Mouse (Mus musculus) cerebral cortex, adult 2 months (tissue): ENCODE results near the gene Fam178b.

Source experiments
- WGBS: fragments of 180-500 bp; shearing (Covaris S2); methylation state at CpG from one replicate; pipeline ENCODE4 v1.1.7; 2018; 5-methylcytosine and 5-hydroxymethylcytosine counted together

The Fam178b gene

DNA sequence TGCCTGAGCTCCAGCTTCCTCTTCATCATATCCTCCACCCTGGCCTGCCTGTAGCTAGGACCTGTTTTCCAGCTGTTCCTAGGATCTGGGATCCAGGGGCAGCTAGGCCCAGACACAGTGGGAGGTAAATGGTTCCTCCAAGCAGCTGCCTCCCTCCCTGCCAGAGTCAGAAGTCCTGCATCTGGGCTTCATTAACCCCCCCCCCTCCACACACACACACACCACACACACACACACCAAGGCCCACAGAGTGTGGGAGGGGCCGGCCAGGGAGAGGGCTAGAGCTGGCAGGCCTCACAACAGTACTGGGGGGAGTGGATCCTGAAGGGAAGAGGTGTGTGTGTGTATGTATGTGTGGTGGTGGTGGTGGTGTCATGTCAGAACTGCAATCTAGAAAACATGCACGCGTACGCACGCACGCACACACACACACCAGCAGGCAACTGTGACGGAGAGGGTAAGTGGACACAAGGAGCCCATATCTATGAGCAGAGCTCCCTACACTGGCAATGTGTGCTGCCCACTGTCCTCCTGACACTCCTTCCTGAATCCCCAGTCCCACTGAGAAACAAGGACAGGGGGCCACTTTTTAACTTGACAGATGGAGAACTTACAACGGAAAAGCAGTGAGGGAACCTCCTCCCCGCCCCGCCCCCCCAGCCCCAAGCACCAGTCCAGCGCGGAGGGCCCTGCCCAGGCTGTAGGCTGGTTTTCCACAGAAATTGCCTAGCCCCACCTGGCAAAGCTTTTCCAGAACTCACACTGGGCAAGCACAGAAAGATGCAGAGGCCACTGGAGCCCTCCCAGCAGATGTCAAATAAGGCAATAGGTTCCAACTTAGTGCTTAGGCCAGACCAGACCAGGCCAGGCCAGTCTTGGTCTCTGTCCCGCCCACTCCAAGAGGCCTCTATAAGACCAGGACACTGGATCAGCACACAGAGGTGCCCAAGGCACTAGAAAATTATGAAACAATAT lies 94.2 kb downstream of the Fam178b start:
- 79% methylated on average over 13 of the region's 13 CpGs for WGBS

DNA sequence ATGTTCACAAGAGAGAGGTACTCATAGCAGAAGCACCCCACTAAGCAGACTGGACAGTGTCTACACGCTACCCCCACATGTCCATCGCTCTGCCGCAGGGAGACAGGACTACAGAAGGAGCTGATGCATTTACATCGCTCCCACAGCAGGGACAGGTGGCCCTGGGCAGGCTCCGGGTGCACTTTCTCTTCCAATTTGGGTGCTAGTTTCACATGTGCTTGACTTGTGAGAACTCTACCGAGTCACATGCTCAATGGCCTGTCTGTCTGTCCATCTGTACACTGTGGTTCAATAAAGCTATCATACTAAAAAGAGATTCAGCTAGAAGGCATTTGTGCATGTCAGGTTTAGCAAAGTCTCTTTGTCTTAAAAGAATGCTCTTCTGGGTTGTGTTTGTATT lies 95.1 kb downstream of the Fam178b start:
- 89% methylated on average over 6 of the region's 6 CpGs for WGBS

DNA sequence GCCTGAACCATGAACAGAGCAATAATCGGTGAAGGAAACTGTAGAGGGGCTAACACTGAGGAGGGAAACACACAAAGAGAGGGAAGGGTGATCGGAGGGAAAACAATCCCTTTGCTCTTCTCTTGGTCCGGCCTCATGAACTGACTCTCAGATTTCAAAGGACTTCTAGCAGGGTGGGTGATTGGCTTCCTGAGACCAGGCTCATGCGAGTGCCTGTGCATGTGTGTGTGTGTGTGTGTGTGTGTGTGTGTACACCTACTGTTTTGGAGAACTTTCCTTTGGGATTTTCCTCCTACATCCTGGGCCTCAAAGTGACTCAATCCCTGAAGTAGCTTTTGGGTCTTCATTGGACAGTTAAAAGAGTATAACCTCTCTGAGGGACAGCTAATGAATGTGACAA lies 96.7 kb downstream of the Fam178b start:
- WGBS = 86% methylated on average over 4 of the region's 4 CpGs

DNA sequence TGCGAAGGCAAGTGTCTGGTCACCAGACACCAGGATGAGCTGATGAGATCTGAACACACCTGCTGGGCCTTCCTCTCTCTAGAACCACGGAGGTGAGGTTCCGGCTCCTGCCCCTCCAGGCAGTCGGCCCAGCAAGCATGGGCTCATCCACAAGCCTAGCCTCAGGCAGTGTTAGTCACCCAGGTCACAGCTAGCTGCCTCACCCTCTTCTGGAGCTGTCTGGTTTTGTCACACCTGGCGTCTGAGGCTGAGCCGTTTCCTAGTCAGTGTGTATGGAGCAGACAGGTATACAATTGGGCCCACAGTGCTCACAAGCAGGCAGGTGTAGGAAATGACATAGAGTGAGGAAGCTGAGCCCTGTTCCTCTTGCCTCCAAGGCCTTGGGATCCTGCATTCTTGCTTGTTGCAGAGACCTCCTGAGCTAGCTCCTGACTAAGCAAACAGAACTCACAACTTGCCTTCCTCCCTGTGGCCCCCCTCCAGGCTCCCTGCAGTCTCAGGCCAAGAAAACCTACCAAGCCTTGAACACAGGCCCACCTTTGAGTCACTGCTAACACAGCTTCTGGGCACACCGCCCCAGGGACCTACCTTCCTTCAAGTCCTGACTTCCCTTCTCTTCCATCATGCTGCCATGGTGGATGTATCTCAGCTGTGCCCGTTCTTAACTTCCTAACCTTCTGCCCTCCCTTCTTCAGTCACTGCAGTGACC lies 99.4 kb downstream of the Fam178b start:
- WGBS = 92% methylated on average over 8 of the region's 8 CpGs

DNA sequence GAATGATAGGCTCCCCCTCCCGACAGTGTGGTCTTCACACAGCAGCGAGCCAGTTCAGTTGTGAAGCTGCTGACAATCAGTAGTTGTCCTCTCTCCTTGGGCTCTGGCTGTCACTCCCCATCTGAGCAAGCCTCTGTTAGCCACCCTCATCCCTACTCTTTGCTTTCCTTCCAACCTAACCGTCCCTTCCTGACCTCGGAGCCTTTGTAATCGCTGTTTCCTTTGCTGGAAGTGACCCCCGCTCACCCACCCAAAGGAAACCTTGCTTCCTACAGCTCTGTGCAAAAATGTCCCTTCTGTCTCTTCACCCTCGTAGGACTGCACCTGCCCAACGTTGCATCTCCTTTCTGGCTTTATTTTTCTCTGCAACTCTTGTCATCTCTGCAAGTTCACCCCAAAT lies 100.8 kb downstream of the Fam178b start:
- WGBS = 76% methylated on average over 8 of the region's 8 CpGs

DNA sequence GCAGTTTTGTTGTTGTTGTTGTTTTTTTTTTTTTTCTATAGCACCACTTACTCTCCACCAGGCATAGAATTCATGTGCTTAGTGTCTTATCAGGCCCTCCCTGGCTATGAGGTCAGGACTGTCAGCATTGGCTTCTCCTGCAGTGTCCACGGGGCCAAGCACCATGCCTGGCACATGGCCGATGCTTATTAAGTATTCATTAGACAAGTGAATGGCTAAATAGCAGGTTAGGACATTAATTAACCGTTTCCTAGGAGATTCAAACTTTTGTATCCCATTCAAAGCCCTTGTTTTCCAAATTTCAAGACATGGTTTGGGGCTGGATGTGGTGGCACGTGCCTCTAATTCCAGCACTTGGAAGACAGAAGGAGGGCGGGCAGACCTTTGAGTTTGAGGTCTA lies 101.7 kb downstream of the Fam178b start:
- 70% methylated on average over 5 of the region's 5 CpGs for WGBS

DNA sequence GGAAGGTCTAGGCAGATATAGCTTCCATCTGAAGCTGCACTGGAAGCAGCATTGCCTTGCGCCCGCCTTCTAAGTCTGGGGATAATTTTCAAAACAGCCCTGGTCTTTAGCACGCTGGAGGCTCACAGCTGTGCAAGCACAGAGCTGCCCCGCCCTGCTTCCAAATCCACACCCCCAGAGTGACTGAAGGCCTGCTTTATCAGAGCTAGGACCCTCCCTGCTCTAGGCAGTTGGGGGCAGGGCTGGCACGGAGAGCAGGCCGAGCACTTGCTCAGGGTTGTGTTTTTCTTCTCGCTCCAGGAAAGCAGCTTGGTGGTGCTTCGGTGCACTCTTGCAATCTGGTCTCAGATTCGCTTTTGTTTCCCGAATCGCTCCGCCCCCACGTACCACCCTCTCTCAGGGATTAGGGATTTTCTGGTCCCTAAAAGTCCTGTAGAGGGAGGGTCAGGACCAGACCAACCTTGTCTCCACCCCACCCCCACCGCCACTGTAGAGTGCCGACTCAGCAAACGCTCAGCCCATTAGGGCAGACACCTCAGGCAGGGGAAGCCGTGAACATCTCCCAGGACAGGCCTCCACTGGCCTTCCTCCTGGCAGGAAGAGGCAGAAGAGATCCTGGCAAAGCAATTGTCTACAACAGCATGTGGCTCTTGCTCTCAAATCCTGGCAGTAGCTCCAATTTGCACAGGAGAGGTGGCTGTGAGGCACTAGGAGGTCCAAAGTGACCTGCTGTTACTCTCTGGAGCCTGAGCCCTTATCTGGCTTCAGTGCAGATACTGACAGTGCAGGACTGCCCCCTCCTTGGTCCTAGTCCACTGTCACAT lies 102.4 kb downstream of the Fam178b start:
- WGBS = 5% methylated on average over 17 of the region's 17 CpGs

DNA sequence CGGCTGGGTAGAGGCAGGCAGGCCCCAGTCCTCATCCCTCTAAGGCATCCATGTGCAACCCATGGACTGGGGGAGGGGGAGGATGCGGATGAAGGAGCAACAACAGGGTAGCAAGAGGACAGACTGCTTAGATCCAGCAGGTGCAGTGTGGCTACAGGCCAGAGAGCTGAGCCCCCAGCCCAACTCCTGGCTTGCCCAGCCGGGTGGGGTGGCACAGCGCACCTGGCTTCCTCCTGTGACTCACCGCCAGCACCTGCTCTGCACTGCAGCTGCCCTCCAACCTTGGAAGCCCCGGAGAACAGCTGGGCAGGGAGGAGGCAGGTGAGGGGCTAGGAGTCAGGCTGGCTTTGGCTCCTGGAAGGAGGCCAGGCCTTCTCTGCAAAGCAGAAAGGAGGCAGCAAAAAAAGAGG lies 103.0 kb downstream of the Fam178b start:
- WGBS = 48% methylated on average over 6 of the region's 6 CpGs

DNA sequence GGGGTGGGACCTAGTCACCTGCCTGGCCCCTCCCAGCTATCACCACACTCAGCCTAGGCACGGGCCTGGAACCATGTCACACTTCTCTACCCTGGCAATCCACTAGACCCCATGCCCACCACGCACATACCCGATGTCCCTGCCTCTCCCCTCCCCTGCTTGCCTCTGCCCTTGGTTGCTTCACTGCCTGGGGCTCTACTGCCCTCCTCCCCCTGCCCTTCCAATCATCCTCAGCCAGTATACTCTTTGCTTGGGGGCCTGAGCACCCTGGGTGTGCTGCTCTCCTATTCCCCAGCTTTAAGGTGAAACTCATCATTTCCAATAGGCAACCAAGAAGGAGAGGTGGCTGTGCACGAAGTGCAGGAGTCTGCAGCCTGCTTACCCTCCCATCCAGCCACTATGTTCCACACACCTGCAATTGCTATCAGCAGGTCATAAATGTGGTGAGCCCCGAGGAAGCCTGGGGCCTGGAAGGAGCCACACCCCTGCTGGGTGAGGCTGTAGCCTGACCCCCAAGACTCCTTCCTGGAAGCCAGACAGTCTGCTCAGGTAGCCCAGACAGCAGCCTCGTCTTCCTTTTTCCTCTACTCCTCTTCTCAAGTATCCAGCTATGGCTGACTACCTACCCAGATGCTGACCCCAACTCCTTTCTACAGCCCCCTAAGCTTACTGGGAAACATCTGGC lies 105.8 kb downstream of the Fam178b start:
- 89% methylated on average over 6 of the region's 6 CpGs for WGBS

DNA sequence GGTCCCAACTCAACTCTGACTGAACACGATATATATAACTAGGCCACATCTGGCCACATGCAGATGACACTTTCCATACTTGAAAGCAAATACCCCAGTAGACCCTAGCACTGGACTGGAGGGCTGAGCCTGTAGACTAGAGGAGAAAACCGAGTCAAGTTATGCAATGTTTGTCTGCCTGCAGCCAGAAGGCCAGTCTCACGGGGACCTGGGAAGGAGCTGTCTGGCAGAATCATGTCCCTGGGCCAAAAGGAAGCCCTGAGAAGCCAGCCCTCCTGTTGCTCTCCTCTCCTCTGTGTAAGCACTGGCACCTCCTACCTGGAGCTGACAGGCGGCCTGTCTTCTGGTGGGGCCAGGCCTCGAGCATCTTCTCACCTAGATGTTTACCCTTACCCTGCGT lies 107.6 kb downstream of the Fam178b start:
- WGBS = 85% methylated on average over 6 of the region's 6 CpGs

DNA sequence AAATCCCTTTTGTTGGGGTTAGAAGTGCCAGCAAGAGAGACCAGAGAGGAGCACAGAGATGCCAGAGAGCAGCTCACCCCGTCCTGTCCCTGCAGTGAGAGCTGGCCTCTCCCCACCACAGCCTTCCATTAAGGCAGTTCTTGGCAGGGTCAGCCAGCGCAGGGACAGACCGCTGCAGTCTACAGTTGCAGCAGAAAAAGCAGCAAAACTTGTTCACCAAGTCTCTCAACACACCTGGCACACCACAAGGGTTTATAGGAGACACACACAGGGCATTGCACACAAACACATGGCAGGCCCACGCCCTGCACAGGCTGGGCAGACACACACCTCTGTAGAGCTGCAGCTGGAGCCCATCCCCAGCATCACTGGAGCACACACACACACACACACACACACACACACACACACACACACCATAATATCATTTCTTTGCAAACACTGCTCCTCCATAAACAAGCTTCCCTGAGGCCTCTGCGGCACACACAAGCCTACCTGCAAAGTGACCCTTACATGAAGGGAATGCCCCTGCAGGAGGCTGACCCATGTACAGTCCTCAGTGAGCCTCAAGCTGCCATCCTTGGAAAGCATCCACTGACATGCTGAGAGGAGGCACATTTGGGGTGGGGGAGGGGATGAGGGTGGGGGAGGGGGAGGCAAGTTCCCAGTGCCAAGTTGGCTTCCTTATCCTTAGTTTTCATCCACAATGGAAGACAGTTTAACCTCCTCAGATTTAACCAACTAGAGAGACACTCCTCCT lies 108.6 kb downstream of the Fam178b start:
- WGBS = 86% methylated on average over 5 of the region's 5 CpGs

DNA sequence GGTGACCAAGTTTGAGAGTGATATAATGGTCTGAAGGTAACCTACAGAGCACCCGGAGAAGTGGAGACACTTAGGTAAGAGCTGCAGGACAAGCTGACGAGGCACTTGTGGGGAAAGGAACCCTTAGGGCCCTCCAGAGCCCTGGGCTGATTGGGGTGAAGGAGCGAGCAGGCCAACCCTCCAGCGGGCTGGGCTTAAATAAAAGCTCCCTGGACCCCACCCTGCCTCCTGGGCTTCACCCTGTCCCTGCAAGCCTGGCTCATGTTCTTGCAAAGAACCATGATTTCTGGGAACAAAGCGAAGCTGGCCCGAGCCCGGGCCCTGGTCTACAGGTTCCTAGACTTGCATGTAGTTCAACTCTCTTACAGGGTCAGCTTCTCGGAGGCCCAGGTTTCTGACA lies 109.5 kb downstream of the Fam178b start:
- WGBS = 89% methylated on average over 8 of the region's 8 CpGs

DNA sequence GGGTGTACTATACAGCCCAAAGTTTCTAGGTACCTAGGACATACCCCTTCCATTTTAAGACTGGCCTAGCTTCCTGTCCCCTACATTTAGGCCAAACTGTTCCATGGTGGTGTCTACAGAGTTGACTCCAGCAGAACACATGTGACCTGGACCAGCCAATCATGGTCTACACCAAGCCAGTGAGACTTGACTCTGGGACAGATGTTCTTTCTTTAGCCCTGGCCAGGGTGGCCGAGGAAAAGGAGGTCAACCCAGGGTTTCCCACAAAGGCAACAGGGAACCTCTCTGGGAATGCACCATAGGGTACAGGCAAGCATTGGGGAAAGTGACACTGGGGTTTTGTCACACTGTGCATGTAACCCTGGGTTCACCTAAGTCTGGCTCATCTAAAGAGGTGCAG lies 110.3 kb downstream of the Fam178b start:
- WGBS = 71% methylated on average over 1 of the region's 1 CpGs

DNA sequence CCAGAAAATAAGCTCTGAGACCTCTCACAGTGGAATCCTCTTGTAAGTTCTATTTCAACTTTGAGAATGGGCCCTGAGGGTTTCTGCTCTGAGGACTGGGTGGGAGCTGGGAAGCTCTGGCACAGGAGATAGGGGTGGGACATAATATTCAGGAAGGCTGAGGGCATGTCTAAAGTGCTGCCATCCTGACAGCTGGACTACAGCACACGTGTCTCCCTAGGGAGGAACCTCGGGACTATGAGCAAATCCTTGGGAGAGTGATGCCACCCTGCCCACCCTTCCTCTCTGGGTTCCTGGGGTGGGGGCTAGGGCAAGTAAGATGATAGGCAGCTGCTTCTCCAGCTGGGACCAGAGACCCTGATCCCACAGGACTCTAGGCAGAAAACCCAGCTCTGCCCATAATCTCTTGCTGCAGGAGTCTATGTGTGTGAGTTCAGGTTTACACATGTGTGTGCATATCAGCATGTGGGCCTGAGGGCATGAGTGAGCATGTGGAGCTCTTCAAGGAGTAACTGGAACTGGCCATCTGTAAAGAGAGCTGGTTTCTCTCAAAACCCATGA lies 110.8 kb downstream of the Fam178b start:
- WGBS = 79% methylated on average over 2 of the region's 2 CpGs

DNA sequence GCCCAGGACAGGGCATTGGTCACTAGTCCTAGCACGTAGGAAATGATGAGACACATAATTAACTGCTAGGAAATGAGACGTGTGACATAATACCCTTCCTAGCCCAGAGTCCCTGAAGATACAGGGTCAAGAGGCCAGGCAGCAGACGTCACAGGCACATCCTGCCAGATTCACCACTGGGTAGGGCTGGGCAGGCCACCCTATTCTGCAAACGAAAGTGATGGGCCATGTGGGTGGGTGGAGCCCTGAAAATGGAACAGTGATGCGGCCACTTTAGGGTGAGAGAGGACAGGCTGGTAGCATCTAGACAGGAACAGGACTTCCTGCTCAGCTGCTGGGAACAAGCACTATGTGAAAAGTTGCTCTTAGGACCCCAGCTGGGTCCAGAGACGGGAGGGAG lies 111.4 kb downstream of the Fam178b start:
- WGBS = 70% methylated on average over 6 of the region's 6 CpGs

DNA sequence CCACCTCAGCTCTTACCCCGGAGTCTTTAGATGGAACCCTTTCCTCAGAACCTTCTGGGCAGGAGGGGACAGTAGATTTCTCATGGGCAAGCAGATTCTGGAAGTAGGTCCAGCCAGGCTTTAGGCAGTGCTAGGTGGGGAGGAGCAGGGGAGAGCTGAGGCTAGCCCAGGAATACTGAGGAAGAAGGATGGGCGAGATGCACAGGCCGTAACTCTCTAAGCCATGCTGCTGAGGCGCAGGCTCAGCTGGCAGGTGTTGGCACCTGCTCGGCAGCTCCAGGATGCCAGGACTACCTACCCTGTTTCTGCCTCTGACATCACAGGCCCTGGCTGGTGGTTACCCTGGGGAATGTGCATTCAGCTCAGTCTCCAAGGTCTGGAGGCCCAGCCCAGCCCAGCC lies 112.7 kb downstream of the Fam178b start:
- WGBS = 91% methylated on average over 5 of the region's 5 CpGs

DNA sequence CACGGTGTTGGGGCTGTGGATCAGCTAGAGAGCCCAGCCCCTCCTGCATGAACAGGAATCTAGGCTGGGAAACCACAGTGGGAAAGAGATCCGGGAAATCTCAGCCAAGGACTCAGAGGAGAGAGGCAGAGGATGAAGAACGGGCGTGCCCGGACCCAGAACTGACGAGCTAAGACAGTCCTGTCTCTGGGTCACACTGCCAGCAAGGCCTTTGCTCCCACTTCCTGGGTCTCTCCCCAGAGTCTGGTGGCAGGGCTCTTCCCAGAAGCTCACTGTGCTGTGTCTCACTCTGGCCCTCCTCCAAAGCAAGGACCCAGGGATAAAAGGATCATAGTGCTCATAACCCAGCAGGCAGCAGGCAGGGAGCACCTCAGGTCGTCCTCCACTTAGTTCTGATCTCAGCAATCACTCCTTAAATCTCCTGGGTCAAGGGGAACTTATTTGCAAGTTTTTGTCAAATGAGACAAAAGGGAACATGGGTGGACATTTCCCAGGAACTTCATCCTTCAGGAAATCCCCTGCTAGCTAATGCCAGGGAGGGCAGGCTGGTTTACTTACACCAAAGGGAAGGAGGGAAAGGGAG lies 113.2 kb downstream of the Fam178b start:
- 59% methylated on average over 7 of the region's 7 CpGs for WGBS

DNA sequence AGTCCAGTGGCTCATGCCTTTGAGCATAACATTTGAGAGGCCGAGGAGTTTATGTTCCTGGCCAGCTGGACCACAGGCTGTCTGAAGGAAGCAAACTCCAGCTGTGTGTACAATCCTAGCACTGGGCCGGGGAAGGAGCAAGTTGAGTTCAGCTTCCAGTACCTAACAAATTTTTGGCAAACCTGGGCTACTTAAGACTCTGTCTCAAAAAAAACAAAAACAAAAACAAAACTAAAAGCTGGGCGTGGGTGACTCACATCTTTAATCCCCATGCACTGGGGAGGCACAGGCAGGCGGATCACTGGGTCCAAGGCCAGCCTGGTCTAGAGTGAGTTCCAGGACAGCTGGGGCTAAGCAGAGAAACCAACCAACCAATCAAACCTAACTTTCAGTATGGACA lies 114.2 kb downstream of the Fam178b start:
- WGBS = 74% methylated on average over 4 of the region's 4 CpGs

DNA sequence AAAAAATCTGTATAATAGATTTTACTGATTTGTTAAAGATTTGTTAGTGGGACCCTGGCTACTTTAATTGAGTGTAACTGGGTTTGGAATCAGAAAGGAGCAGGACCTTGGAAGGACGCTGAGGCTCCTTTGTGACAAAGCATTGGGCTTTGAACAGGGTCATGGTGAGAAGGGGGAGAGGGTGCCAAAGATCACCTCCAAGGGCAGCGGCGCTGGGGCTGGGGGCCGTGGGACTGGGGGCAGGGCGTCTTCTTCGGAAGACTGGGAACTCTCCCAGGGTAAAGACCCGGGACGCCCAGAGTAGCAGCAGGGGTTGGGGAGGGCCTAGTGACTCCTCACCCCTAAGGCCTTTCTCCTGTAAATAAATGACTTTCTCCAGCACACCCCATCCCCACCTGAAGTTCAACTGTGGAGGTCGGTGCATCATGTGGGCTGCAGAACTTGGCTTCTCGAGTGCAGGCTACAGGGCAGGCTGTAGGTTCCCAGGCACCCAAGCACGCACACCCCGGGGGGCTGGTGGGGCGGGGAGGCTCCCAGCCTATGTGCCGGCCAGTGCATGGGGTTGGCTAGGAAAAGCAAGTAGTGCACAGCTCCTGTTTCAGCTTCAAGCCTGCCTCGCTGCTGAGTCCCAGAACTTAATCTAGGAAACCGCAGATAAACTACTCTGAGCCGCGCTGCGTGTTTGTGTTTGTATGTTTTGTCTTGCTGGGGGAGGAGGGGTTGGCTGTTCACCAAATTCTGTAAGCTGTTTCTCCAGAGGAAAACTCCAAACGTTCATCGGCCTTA lies 115.0 kb downstream of the Fam178b start:
- 72% methylated on average over 21 of the region's 21 CpGs for WGBS
